Mouse (Mus musculus): Measurements from ENCODE around the gene Dnajb4.
"Not testable (repeated sequence)": the region's sequence is repeated elsewhere in the genome, so short reads cannot be mapped to it uniquely, and the experiment has no call there.

The Dnajb4 gene

GRCm38 (mm10) chr3:152147085-152147831 lies 62.8 kb downstream of the Dnajb4 start:
- DNase-seq (ENCODE audit: low spot score in 2 of 2), result peak in 1 of 2 experiments; percentile 14

- DNase-seq (ENCODE audit: low spot score in 2 of 2), result no peak
These were observed 64.9 kb downstream of the Dnajb4 start for GRCm38 (mm10) chr3:152145186-152145585.

GRCm38 (mm10) chr3:152142989-152143695 lies 67.0 kb downstream of the Dnajb4 start:
- DNase-seq (ENCODE audit: low spot score in 2 of 2), result no peak

- DNase-seq (ENCODE audit: low spot score in 2 of 2), result no peak
These were observed 68.0 kb downstream of the Dnajb4 start for GRCm38 (mm10) chr3:152142146-152142545.

- DNase-seq (ENCODE audit: low spot score in 2 of 2), result not testable (repeated sequence)
These were observed 70.8 kb downstream of the Dnajb4 start for GRCm38 (mm10) chr3:152139308-152139707.

- DNase-seq (ENCODE audit: low spot score in 2 of 2), result not testable (repeated sequence)
These were observed 74.0 kb downstream of the Dnajb4 start for GRCm38 (mm10) chr3:152136106-152136505.

- no peak for DNase-seq (ENCODE audit: low spot score in 2 of 2)
These were observed 76.5 kb downstream of the Dnajb4 start for GRCm38 (mm10) chr3:152133621-152134020.

GRCm38 (mm10) chr3:152130963-152131362 lies 79.1 kb downstream of the Dnajb4 start:
- no peak for DNase-seq (ENCODE audit: low spot score in 2 of 2)

- DNase-seq (ENCODE audit: low spot score in 2 of 2), result not testable (repeated sequence)
These were observed 80.7 kb downstream of the Dnajb4 start for GRCm38 (mm10) chr3:152129426-152129825.

- no peak for DNase-seq (ENCODE audit: low spot score in 2 of 2)
These were observed 81.5 kb downstream of the Dnajb4 start for GRCm38 (mm10) chr3:152128631-152129030.
